Mouse (Mus musculus) midbrain, embryonic 16.5 days (tissue): Measurements from ENCODE around the gene Rtcb. TPM values are rescaled to one million over a fixed set of nuclear protein-coding genes. Genes with fewer than 3 reads are reported as not detected.

ENCODE experiments used
- ATAC-seq: fragments of 200-750 bp; cut with Nextera tagmentation; 2 replicates; pipeline ENCODE4 v1.8.0; 2017; ENCODE audit warnings: moderate TSS enrichment
- H3K27ac ChIP-seq: fragments of 300-500 bp; sonication (generic); 2 replicates; pipeline ENCODE4 v1.5.1; 2014; ENCODE audit warnings: mild to moderate bottlenecking, low read length, mixed read lengths
- H3K27me3 ChIP-seq: fragments of 300-500 bp; sonication (generic); 2 replicates; pipeline ENCODE4 v1.6.1; 2014; ENCODE audit warnings: low read depth, low read length, mixed read lengths; ENCODE audit not compliant: control insufficient read depth, insufficient read depth
- H3K36me3 ChIP-seq: fragments of 300-500 bp; sonication (generic); 2 replicates; pipeline ENCODE4 v1.6.1; 2014; ENCODE audit warnings: mild to moderate bottlenecking, low read length, moderate library complexity, mixed read lengths; ENCODE audit not compliant: control insufficient read depth, insufficient read depth
- H3K4me1 ChIP-seq: fragments of 300-500 bp; sonication (generic); 2 replicates; pipeline ENCODE4 v1.6.1; 2014; ENCODE audit warnings: mild to moderate bottlenecking, low read length, mixed read lengths; ENCODE audit not compliant: control insufficient read depth, insufficient read depth
- H3K4me2 ChIP-seq: fragments of 300-500 bp; sonication (generic); 2 replicates; pipeline ENCODE4 v1.6.1; 2014; ENCODE audit warnings: mild to moderate bottlenecking, low read length, mixed read lengths
- H3K4me3 ChIP-seq: fragments of 300-500 bp; sonication (generic); 2 replicates; pipeline ENCODE4 v1.5.1; 2014; ENCODE audit warnings: low read depth, mild to moderate bottlenecking, low read length, moderate library complexity, mixed read lengths
- H3K9ac ChIP-seq: fragments of 300-500 bp; sonication (generic); 2 replicates; pipeline ENCODE4 v1.6.1; 2014; ENCODE audit warnings: low read depth, low read length, mixed read lengths
- H3K9me3 ChIP-seq: fragments of 300-500 bp; sonication (generic); replicated peaks from 2 replicates; pipeline ENCODE4 v1.6.1; 2014; ENCODE audit warnings: mild to moderate bottlenecking, low read length, mixed read lengths; ENCODE audit not compliant: control insufficient read depth, poor library complexity, severe bottlenecking
- WGBS: fragments of 180-500 bp; shearing (Covaris S2); extraction: QIAGEN DNeasy Blood & Tissue Kit; methylation state at CpG from one replicate; pipeline ENCODE4 v1.1.7; 2014; 5-methylcytosine and 5-hydroxymethylcytosine counted together
- polyA plus RNA-seq: library from polyadenylated mRNA; unstranded; fragments of >200 nt; fragmentation: Nextera tagmentation; extraction: Ambion mirVana; gene quantifications from 2 replicates; pipeline ENCODE4 v1.2.1, GENCODE M21; 2015

Rtcb gene
- polyA plus RNA-seq, 1 experiment from 2014 or later, result 176 TPM

DNA sequence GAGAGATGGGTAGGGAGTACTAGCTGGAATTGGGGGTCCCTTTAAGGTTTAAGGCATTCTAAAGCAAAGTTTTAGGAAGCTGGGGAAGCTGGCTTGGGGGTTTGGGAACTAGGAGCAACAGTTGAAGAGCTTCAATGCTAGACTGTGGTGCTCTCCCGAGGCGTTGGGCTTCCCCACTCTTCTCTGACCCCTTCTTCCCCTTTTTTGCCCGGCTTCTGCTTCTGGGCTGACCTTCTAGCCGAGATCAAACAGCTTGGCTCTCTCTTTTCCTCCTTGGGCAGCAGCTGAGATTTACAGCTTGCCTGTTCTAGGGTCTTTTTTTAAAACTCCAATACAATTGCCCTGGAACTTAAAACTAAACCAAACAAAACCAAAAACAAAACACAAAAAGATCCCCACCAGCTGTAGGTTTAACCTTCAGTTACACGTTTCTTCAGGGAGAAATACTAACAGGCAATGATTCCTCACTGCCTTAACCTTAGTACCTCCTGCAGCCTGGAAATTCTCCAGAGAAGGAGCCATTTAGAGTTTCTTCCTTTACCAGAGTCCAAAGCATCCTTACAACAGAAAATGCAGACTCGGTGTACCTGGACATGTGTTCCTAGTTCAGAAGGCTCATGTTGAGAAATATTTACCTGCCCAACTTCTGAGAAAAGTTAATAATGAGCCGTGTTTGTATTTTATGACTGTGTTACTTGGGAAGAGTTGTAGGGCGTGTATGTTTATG lies 12.4 kb upstream of the Rtcb start:
- Histone ChIP-seq H3K9ac (no peak overlapping the region), H3K4me2 (no peak overlapping the region), H3K4me1 (no peaks in the 10 kb centered on the region), H3K36me3 (no peaks in the 10 kb centered on the region), H3K27me3 (no peaks in the 10 kb centered on the region), H3K4me3 (no peak overlapping the region), H3K27ac (no peak overlapping the region), H3K9me3 (no peaks in the 10 kb centered on the region)
- WGBS, result 76% methylated on average over 8 of the region's 8 CpGs
- no peak for ATAC-seq

DNA sequence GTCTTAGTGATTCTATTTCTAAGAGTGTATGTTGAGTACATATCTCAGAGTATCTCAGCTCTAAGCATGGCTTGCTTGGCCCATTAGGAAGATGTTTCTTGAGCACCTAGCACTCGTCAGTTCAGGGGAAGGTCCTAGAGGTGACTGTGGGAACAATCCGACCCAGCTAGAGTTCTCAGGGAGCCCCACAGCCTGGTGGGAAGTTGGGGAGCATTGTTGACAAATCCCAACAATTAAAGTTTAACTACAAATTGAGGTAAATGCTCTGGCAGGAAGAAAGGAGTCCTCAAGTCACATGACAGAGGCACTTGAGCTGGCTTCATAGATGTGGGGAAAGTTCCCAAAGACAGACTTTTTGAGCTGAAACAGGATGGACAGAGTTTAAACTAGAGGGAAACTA lies 11.1 kb upstream of the Rtcb start:
- H3K9me3 ChIP-seq, result no peaks in the 10 kb centered on the region
- no peak overlapping the region for H3K4me3 ChIP-seq
- no peak for ATAC-seq
- H3K4me2 ChIP-seq, result no peak overlapping the region
- no peaks in the 10 kb centered on the region for H3K36me3 ChIP-seq
- no peak overlapping the region for H3K27ac ChIP-seq
- 50% methylated on average over 2 of the region's 2 CpGs for WGBS
- no peaks in the 10 kb centered on the region for H3K4me1 ChIP-seq
- H3K9ac ChIP-seq, result no peak overlapping the region
- H3K27me3 ChIP-seq, result no peaks in the 10 kb centered on the region

DNA sequence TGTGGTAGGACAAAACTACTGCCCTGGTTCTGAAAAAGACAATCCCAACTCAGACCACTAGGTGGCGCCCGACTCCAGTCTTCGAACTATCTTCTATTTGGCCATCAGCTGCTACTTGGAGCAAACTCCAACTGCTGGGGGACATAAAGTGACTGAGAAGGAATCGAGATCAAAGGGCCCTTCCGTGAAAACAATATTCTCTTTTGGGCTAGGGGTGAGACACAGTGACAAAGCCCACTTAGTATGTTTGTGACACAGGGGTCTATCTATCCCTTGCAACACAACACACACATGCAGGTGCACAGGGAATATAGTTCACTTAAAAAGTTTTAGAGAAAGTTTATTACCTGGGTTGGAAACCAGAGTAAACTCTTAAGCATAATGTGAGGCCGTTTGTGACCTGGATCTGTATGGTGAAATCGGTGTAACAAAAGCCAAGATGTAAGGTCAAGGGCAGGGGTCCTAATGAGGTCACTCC lies 10.6 kb upstream of the Rtcb start:
- Histone ChIP-seq H3K27ac (no peak overlapping the region), H3K27me3 (no peaks in the 10 kb centered on the region), H3K4me2 (no peak overlapping the region), H3K4me1 (no peaks in the 10 kb centered on the region), H3K9ac (no peak overlapping the region), H3K36me3 (no peaks in the 10 kb centered on the region), H3K9me3 (no peaks in the 10 kb centered on the region), H3K4me3 (no peak overlapping the region)
- 16% methylated on average over 7 of the region's 7 CpGs for WGBS
- peak; percentile 56 for ATAC-seq

DNA sequence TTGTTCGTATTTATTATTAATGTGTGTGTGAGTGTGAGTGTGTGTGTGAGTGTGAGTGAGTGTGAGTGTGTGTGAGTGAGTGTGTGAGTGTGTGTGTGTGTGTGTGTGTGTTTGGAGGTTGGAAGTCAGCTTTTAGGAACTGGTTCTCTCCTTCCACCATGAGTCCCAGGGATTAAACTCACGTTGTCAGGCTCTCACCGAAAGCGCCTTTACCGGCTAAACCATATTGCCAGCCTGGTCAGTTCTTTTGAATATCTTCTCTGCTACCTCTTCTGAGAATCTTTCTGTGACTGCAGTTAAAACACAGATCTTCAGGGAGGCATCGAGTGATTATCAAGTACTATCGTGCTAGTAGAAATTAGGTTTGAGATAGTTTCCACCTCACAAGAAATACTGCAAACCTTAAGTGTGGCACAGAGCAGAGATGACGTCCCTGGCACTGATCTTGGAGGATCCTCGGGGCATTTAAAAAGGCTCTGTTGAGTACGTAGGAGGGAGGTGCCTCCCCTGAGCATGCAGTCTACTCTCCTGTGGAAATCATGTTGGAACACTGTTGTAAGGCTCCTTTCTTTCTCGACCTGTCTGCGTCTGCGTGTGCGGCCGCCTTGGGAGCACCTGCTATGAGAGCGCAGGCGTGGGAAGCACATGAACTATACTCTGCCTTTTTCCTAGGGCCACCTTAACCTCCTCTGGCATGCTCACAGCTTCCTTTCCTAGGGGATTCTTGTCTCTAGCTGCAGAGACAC lies 10.0 kb upstream of the Rtcb start:
- H3K36me3 ChIP-seq, result no peaks in the 10 kb centered on the region
- H3K9ac ChIP-seq, result no peak overlapping the region
- H3K27ac ChIP-seq, result no peak overlapping the region
- H3K4me1 ChIP-seq, result no peaks in the 10 kb centered on the region
- H3K27me3 ChIP-seq, result no peaks in the 10 kb centered on the region
- no peaks in the 10 kb centered on the region for H3K9me3 ChIP-seq
- no peak overlapping the region for H3K4me3 ChIP-seq
- H3K4me2 ChIP-seq, result no peak overlapping the region
- WGBS, result 62% methylated on average over 17 of the region's 17 CpGs
- ATAC-seq, result peak; percentile 42

DNA sequence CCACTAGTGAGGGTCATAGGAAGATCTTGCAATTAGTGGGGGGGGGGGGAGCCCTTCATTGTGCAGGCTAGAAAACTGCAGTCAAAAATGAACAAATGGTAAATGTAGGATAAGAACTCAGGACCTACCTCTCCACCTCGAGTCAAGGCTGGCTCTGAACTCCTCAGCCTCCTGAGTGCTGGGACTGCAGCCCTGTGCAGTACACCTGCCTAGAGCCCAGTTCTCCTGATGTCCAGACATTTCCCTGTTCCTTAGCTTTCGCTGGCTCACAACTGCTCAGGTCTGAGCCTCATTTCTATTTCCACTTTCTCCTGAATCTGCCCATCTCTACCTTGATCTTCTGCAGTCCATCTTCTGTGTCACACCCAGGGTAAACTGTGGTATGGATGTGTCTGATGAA lies 8.9 kb upstream of the Rtcb start:
- Histone ChIP-seq H3K27me3 (no peaks in the 10 kb centered on the region; the same call in 1 of the 2 replicates), H3K36me3 (no peaks in the 10 kb centered on the region), H3K4me1 (no peaks in the 10 kb centered on the region), H3K4me3 (no peak overlapping the region), H3K27ac (no peak overlapping the region), H3K9me3 (no peaks in the 10 kb centered on the region), H3K9ac (no peak overlapping the region), H3K4me2 (no peak overlapping the region)
- no peak for ATAC-seq
- 54% methylated on average over 2 of the region's 2 CpGs for WGBS

DNA sequence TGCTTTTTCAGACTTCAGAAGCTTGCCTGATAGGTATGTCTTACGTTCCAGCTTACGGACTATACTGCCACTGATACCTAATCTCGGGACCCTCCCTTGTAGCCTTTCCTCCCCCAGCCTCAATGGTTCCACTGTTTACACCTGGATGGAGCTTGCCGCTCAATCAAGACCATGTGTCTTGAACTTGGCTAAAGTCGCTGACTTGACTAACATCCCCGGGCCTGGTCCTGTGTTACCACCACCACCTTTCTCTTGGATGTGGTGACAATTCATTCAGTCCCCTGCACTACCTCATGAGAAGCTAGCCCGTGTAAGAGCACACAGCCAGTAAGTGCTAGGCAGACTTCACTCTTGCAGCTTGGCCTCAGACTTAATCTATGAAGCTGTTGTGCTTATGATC lies 6.7 kb upstream of the Rtcb start:
- no peak for ATAC-seq
- H3K4me1 ChIP-seq, result no peaks in the 10 kb centered on the region
- no peaks in the 10 kb centered on the region for H3K9me3 ChIP-seq
- no peaks in the 10 kb centered on the region for H3K36me3 ChIP-seq
- H3K4me2 ChIP-seq, result no peak overlapping the region
- H3K9ac ChIP-seq, result no peak overlapping the region
- no peak overlapping the region for H3K27ac ChIP-seq
- WGBS, result 91% methylated on average over 7 of the region's 7 CpGs
- no peaks in the 10 kb centered on the region; the same call in 1 of the 2 replicates for H3K27me3 ChIP-seq
- no peak overlapping the region for H3K4me3 ChIP-seq

DNA sequence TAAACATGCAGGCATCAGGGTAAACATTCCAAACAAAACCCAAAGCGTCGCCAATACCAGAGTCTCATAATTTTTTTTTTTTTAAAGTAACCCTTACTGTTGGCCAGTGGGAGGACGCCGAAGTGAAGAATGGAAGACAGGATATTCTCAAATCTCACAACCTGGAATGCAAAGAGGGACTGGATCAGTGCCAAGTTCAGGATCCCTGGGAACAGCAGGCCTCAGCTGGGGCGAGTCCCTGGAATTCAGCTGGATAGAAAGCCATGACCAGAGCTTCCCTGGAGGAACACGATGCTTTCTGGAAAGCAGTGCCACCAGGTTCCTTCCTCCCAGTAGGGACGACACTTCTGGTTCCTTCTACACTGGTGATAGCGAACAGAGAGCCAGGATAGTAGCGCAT lies 5.3 kb upstream of the Rtcb start:
- H3K9ac ChIP-seq, result no peak overlapping the region
- no peaks in the 10 kb centered on the region for H3K4me1 ChIP-seq
- no peaks in the 10 kb centered on the region; the same call in 1 of the 2 replicates for H3K27me3 ChIP-seq
- no peak overlapping the region for H3K4me3 ChIP-seq
- WGBS, result 74% methylated on average over 9 of the region's 9 CpGs
- no peaks in the 10 kb centered on the region for H3K36me3 ChIP-seq
- no peaks in the 10 kb centered on the region for H3K9me3 ChIP-seq
- ATAC-seq, result no peak
- H3K27ac ChIP-seq, result no peak overlapping the region
- H3K4me2 ChIP-seq, result no peak overlapping the region

DNA sequence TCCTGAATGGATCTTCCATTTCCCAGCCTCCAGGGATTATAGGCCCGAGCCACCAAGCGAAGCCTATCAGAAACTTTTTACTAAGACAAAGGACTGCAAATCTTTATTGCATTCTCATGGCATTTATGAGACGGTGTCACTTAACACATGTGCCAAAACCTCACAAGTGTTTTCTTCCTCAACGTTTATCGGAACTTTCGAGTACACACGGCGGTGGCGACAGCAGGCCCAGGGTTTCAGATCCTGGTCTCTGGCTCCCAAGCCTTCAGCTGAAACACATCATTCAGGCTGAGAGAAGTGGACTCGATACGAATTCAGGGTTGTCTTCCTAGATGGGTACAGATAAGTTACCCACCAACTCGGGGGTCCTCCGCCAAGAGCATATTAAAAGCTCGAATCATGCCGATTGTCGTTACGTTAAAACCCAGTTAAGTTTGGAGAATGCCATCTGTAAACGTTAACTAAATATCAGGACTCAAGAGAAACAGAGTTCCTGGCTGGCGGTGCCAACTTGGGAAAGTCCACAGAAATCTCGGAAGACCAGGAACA lies 678 bp downstream of the Rtcb start:
- Histone ChIP-seq H3K4me3 (peak overlapping the region; percentile 68), H3K4me2 (peak overlapping the region; percentile 89), H3K27ac (no peak overlapping the region), H3K4me1 (peaks cover 11% of the 10 kb centered on the region), H3K36me3 (0 out of 2 replicates have a peak, but pooled peaks cover 2% of the 10 kb centered on the region), H3K9ac (peak overlapping the region; percentile 83), H3K9me3 (no peaks in the 10 kb centered on the region), H3K27me3 (no peaks in the 10 kb centered on the region; the same call in 1 of the 2 replicates)
- peak; percentile 41; the same call in 1 of the 2 replicates for ATAC-seq
- 5% methylated on average over 20 of the region's 20 CpGs for WGBS

DNA sequence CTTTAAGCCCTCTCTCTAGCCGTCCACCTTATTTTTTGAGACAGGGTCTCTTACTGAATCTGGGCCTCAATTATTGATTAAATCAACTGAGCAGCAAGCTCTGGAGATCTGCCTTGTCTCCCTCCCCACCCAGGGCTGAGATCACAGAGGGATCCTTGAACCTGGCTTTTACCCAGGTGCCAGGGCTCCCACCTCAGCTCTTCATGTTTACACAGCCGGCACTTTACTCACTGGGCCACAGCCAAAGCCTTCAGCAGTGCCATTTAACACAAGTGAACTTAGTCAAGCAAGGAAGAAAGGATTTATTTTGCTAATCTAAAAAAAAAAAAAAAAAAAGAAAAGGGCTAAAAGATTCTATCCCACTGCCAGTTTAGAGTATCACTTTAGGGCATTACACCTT lies 3.2 kb downstream of the Rtcb start:
- no peak overlapping the region for H3K27ac ChIP-seq

More for the DNA sequence above, 3.2 kb downstream of the Rtcb start:
- Histone ChIP-seq H3K4me3 (no peak overlapping the region), H3K9ac (no peak overlapping the region), H3K9me3 (no peaks in the 10 kb centered on the region), H3K27me3 (no peaks in the 10 kb centered on the region), H3K36me3 (peaks cover 9% of the 10 kb centered on the region), H3K4me1 (peaks cover 11% of the 10 kb centered on the region), H3K4me2 (no peak overlapping the region)
- 79% methylated on average over 2 of the region's 2 CpGs for WGBS
- no peak for ATAC-seq
